Mouse (Mus musculus): Measurements from ENCODE around the gene Zfp64.

Zfp64 gene

DNA sequence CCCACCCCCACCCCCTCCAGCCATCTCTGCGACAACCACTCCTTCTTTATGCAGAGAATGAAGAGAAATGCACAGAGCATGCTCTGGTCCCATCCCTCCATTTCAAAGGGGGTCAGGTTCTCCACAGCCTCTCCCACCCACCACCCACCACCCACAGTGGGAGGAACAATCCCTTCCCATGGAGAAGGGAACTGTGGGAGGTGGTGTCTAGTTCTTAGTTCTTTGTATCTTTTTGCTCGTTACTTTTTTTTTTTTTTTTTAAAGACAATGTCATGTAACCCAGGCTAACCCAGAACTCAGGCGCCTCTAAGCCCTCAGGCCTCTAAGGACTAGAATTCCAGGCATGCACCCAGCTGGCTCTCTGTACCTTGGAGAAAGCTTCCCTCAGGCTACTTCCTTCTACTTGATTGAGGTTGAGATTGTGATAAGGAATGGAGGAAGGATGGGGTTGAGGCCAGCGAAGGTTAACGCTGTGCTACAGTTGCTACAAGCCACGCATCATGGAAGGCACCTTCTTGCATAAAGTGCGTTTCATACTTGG is 109.1 kb downstream of the Zfp64 start:
- no peak for DNase-seq (ENCODE audit: low spot score)

Data from urinary bladder, postnatal 14 days (tissue).